Mouse (Mus musculus): Measurements from ENCODE around the gene Havcr2.
"Not testable (repeated sequence)": the region's sequence is repeated elsewhere in the genome, so short reads cannot be mapped to it uniquely, and the experiment has no call there.

The Havcr2 gene

GRCm38 (mm10) chr11:46454453-46455045, at the start of gene Havcr2:
Havcr2 (plus strand) TSS chr11:46454935.
- DNase-seq, result no peak

GRCm38 (mm10) chr11:46404986-46405385, 49.7 kb upstream of the Havcr2 start:
- peak; percentile 60 for DNase-seq

- DNase-seq, result no peak
Measured at GRCm38 (mm10) chr11:46406721-46407120, 48.0 kb upstream of the Havcr2 start.

DNA sequence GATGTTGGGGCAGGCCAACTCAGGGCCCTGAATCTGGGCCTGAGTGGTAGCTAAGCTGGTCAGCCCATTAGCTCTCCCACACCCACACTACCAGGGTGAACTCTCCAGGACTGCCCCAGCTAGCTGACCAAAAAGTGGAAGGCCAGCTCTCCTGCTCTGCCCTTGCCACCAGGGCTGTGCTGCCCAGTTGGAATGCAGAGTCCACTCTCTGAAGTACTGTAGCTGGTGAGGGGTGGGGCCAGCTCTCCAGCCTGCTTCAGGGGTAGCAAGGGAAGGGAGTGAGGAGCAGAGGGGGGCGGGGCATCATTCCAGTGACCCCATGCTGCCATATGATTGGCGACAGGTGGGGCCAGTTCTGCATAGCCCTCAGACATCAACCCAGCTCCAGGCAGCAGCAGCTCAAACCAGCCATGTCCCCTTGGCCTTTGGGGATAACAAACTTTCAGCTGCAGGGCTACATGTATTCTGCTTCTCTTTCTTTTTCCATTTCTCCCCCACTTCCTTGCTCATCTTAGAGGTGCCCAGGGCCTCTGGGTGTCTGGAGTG, 44.6 kb upstream of the Havcr2 start:
- DNase-seq, result no peak

DNA sequence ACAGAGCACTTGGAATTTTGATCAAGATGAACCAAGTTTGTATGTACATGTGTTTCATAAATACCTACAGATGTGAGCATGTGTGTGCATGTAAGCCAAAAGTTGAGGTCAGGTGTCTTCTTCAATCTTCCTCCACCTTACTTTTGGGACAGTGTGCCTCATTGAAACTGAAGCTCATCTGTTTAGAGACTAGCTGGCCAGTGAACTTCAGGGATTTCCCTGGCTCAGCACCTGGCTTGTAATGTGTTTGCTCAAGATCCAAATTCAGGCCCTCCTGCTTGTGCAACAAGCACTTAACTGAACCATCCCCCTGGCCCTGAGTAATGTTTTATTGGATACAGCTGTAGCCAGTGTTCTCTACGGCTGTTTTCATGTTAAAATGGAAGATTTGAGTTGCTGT, 36.3 kb upstream of the Havcr2 start:
- no peak for DNase-seq

GRCm38 (mm10) chr11:46418860-46419259, 35.9 kb upstream of the Havcr2 start:
- DNase-seq, result no peak

- DNase-seq, result peak; percentile 64
Measured at GRCm38 (mm10) chr11:46421086-46421888, 33.4 kb upstream of the Havcr2 start.

- DNase-seq, result not testable (repeated sequence)
Measured at GRCm38 (mm10) chr11:46428131-46428530, 26.6 kb upstream of the Havcr2 start.

- DNase-seq, result peak; percentile 29
Measured at GRCm38 (mm10) chr11:46430123-46430522, 24.6 kb upstream of the Havcr2 start.

DNA sequence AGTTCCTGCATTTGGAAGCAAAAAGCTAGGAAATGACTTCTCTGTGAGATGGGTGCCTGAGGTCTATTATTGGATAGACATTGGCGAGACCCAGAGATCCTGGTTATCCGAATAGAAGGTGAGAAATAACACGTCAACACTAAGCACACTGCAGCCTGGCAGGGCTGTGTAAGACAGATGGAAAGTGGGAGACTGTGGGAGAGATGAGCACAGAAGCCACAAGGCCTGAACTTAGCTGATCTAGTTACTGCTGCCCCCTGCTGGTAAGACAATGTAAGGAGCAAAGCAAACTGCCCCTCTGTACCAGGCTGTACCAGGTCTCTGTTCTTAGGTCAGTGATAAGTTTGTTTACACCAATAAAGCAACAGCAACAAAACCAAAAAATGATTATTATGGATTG, 23.6 kb upstream of the Havcr2 start:
- peak; percentile 91 for DNase-seq

- no peak for DNase-seq
Measured at GRCm38 (mm10) chr11:46435363-46435762, 19.4 kb upstream of the Havcr2 start.

GRCm38 (mm10) chr11:46436760-46437458, 17.8 kb upstream of the Havcr2 start, which contains the start of gene Med7:
Med7 (plus strand) TSS chr11:46436925.
- peak; percentile 90 for DNase-seq

- no peak for DNase-seq
Measured at GRCm38 (mm10) chr11:46437459-46438000, 17.2 kb upstream of the Havcr2 start.

DNA sequence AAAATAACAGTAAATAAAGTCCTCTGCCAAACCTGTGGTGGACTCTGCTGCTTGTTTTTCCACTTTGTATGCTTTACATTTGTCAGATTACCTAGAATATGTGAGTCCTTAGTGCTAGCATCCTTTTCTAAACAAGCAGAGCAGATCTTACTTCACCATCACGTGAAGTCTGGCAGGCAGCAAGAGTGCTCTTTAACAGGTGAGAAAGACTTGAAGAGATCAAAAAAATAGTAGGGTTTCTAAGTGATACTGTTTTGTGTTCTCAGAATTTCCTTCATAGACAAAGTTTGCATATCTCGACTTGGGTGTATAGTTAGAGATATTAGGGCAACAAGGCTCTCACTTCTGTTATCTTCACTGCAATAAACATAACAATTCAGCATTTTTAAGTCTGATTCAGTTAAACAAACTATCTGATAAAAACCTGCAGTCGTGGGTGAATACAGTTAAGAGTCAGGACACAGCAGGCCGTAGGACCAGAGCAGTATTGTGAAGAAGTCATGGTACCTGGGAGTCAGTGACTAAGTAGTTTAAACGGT, 15.7 kb upstream of the Havcr2 start:
- DNase-seq, result no peak

GRCm38 (mm10) chr11:46441774-46442173, 13.0 kb upstream of the Havcr2 start:
- no peak for DNase-seq

DNA sequence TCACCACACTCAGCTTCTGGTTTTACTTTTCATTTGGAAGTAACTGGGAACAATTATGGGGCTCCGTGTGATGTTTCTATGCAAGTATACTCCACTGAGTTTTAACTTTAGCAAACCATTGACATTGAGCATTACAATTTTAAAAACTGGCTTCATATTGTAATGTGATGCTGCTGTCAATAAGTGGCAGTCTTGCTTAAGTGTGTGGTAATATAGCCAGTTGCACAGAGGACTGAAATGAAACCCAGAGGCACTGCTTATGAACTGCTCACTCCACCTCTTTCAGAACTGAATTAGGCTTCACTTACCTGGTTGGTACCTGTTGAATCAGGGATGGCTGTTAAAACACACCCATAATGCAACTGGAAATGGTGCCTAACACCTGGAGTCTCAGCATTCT, 11.6 kb upstream of the Havcr2 start:
- DNase-seq, result no peak

GRCm38 (mm10) chr11:46443979-46444378, 10.8 kb upstream of the Havcr2 start:
- DNase-seq, result no peak

DNA sequence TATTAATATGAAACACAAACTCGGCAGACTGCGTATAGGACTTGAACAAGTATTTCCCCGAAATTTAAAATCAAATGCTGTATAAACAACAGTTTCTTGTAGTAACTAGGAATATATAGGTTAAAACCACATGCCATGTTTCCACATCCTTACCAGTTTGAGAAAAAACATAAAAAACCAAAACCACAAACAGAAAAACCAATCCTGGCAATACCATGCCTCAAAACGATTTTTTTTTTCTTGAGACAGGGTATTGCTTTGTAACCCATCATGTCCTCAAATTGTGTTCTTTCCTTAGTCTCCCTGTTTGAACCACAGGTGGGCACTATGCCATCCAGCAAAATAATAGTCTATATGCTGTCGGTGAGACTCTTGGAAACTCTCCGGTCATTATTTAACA, 8.6 kb upstream of the Havcr2 start:
- no peak for DNase-seq

GRCm38 (mm10) chr11:46447644-46448484, 6.9 kb upstream of the Havcr2 start:
- DNase-seq, result peak; percentile 28

GRCm38 (mm10) chr11:46449461-46450080, 5.2 kb upstream of the Havcr2 start:
- DNase-seq, result no peak

GRCm38 (mm10) chr11:46459960-46460359, 5.2 kb downstream of the Havcr2 start:
- DNase-seq, result no peak

All from thymus, postnatal 4 days (tissue).